Mouse (Mus musculus): ENCODE measurements around the gene Foxc2.

The Foxc2 gene

GRCm38 (mm10) chr8:121125311-121125876 lies 9.4 kb downstream of the Foxc2 start:
- CTCF ChIA-PET, result interaction anchor here in 3 of 4 experiments (0.5 to 1.8 kb wide), 35 partner anchors 9 to 665 kb away, joined by 3 to 14 read pairs (median 4); partner anchors contain the start of genes Foxc2 (in 1 of the 3) and Mthfsd (in 1 of the 3)
- POLR2A ChIA-PET, result interaction anchor here in 3 of 4 experiments (0.7 to 1.4 kb wide), 8 partner anchors 8 to 787 kb away, joined by 3 to 9 read pairs (median 4); partner anchors contain the start of genes Fbxo31 (in 1 of the 3) and Foxc2 (in 1 of the 3)

GRCm38 (mm10) chr8:121126191-121126590 lies 10.2 kb downstream of the Foxc2 start:
- ChIA-PET POLR2A (interaction anchor here in 2 of 4 experiments (0.7 to 1.4 kb wide), 5 partner anchors 8 to 233 kb away, joined by 3 to 9 read pairs (median 4); partner anchors contain the start of gene Foxc2 (in 1 of the 2)), CTCF (interaction anchor here in 2 of 4 experiments (0.5 to 1.8 kb wide), 15 partner anchors 8 to 421 kb away, joined by 3 to 14 read pairs (median 5); partner anchors contain the start of genes Foxc2 (in 1 of the 2) and Mthfsd (in 1 of the 2))

GRCm38 (mm10) chr8:121126694-121127093 lies 10.7 kb downstream of the Foxc2 start:
- ChIA-PET CTCF (interaction anchor here in 2 of 4 experiments (0.6 to 0.9 kb wide), 4 partner anchors 108 to 410 kb away, joined by 3 to 5 read pairs (median 4); no protein-coding TSS in a partner anchor), POLR2A (interaction anchor here in 2 of 4 experiments (0.9 to 1.2 kb wide), 3 partner anchors 9 to 34 kb away, joined by 3 to 4 read pairs (median 3); no protein-coding TSS in a partner anchor)

GRCm38 (mm10) chr8:121127291-121127701 lies 11.3 kb downstream of the Foxc2 start:
- ChIA-PET CTCF (interaction anchor here in 1 of 4 experiments (0.6 to 0.7 kb wide), 4 partner anchors 18 to 1376 kb away, joined by 3 to 5 read pairs (median 4); no protein-coding TSS in a partner anchor), POLR2A (interaction anchor here in 2 of 4 experiments (0.9 to 1.2 kb wide), 3 partner anchors 9 to 35 kb away, joined by 3 to 4 read pairs (median 3); no protein-coding TSS in a partner anchor)

- ChIA-PET CTCF (interaction anchor here in 1 of 4 experiments (0.6 to 1.5 kb wide), 4 partner anchors 11 to 1375 kb away, joined by 3 to 5 read pairs (median 4); partner anchors contain the start of gene Foxc2), POLR2A (interaction anchor here in 1 of 4 experiments (1.0 to 1.3 kb wide), 2 partner anchors 12 to 35 kb away, joined by 3 to 4 read pairs; partner anchors contain the start of gene Foxc2)
These were observed 11.9 kb downstream of the Foxc2 start, which contains the start of gene Foxl1 for GRCm38 (mm10) chr8:121127756-121128375. Gene Foxl1 (plus strand): TSS chr8:121127940.

- CTCF ChIA-PET, result interaction anchor here in 3 of 4 experiments (0.5 to 1.5 kb wide), 7 partner anchors 11 to 500 kb away, joined by 3 to 13 read pairs (median 3); partner anchors contain the start of gene Foxc2 (in 1 of the 3)
These were observed 12.7 kb downstream of the Foxc2 start for GRCm38 (mm10) chr8:121128531-121129264.

GRCm38 (mm10) chr8:121129265-121129940 lies 13.4 kb downstream of the Foxc2 start:
- ChIA-PET CTCF (interaction anchor here in 3 of 4 experiments (0.5 to 1.5 kb wide), 8 partner anchors 11 to 842 kb away, joined by 3 to 13 read pairs (median 3); partner anchors contain the start of gene Foxc2 (in 1 of the 3)), POLR2A (interaction anchor here in 1 of 4 experiments (0.7 to 1.2 kb wide), 3 partner anchors 12 to 21 kb away, joined by 3 to 4 read pairs (median 3); partner anchors contain the start of gene Mthfsd)

More at GRCm38 (mm10) chr8:121128531-121129264, 12.7 kb downstream of the Foxc2 start:
- POLR2A ChIA-PET, result interaction anchor here in 1 of 4 experiments (0.7 to 1.3 kb wide), 3 partner anchors 12 to 20 kb away, joined by 3 to 4 read pairs (median 3); partner anchors contain the start of genes Foxc2 and Mthfsd

GRCm38 (mm10) chr8:121130522-121130921 lies 14.6 kb downstream of the Foxc2 start:
- ChIA-PET POLR2A (interaction anchor here in 1 of 4 experiments (1.2 kb wide), 1 partner anchor 13 kb away, joined by 4 read pairs; no protein-coding TSS in a partner anchor), CTCF (interaction anchor here in 1 of 4 experiments (0.6 to 1.0 kb wide), 2 partner anchors 14 to 840 kb away, joined by 3 read pairs; partner anchors contain the start of gene Foxc2)

GRCm38 (mm10) chr8:121132961-121133513 lies 17.1 kb downstream of the Foxc2 start:
- CTCF ChIA-PET, result no interaction called here
- POLR2A ChIA-PET, result no interaction called here

- ChIA-PET POLR2A (interaction anchor here in 2 of 4 experiments (0.7 to 1.1 kb wide), 3 partner anchors 8 to 257 kb away, joined by 3 to 4 read pairs (median 3); partner anchors contain the start of gene Foxc2 (in 1 of the 2)), CTCF (interaction anchor here in 2 of 4 experiments (0.6 to 1.0 kb wide), 4 partner anchors 9 to 81 kb away, joined by 3 to 9 read pairs (median 5); no protein-coding TSS in a partner anchor)
These were observed 18.1 kb downstream of the Foxc2 start for GRCm38 (mm10) chr8:121134102-121134501.

GRCm38 (mm10) chr8:121134512-121134911 lies 18.5 kb downstream of the Foxc2 start:
- POLR2A ChIA-PET, result interaction anchor here in 2 of 4 experiments (0.7 to 1.1 kb wide), 3 partner anchors 9 to 257 kb away, joined by 3 to 4 read pairs (median 3); partner anchors contain the start of gene Foxc2 (in 1 of the 2)
- CTCF ChIA-PET, result interaction anchor here in 2 of 4 experiments (0.6 to 1.0 kb wide), 2 partner anchors 9 to 81 kb away, joined by 3 to 5 read pairs; no protein-coding TSS in a partner anchor

- POLR2A ChIA-PET, result no interaction called here
- CTCF ChIA-PET, result no interaction called here
These were observed 20.9 kb downstream of the Foxc2 start for GRCm38 (mm10) chr8:121136856-121137255.

- ChIA-PET CTCF (interaction anchor here in 1 of 4 experiments (0.5 kb wide), 1 partner anchor 1208 kb away, joined by 7 read pairs; no protein-coding TSS in a partner anchor), POLR2A (interaction anchor here in 3 of 4 experiments (0.6 to 0.8 kb wide), 5 partner anchors 28 to 542 kb away, joined by 3 to 4 read pairs (median 3); no protein-coding TSS in a partner anchor)
These were observed 29.6 kb downstream of the Foxc2 start for GRCm38 (mm10) chr8:121145457-121146134.

GRCm38 (mm10) chr8:121148573-121149083 lies 32.7 kb downstream of the Foxc2 start:
- POLR2A ChIA-PET, result no interaction called here
- CTCF ChIA-PET, result interaction anchor here in 1 of 4 experiments (1.1 kb wide), 1 partner anchor 44 kb away, joined by 4 read pairs; no protein-coding TSS in a partner anchor

- ChIA-PET CTCF (interaction anchor here in 1 of 4 experiments (1.2 kb wide), 1 partner anchor 22 kb away, joined by 3 read pairs; no protein-coding TSS in a partner anchor), POLR2A (interaction anchor here in 2 of 4 experiments (0.5 to 0.7 kb wide), 2 partner anchors 110 to 252 kb away, joined by 3 to 7 read pairs; no protein-coding TSS in a partner anchor)
These were observed 36.4 kb downstream of the Foxc2 start for GRCm38 (mm10) chr8:121152394-121152793.

All from embryonic stem cell, embryonic (primary cell).